Mouse (Mus musculus) ES-Bruce4 (cell line): ENCODE results near the gene Ostm1.

Source experiments
- CTCF ChIP-seq: IDR thresholded peaks from one replicate; pipeline ENCODE4 v1.8.1; 2011; ENCODE audit warnings: low read depth, low read length
- EP300 ChIP-seq: IDR thresholded peaks from 2 replicates; pipeline ENCODE4 v1.6.1; 2011; ENCODE audit warnings: low read depth, low read length; ENCODE audit not compliant: insufficient read depth

GRCm38 (mm10) chr10:42583902-42584435, 347 bp downstream of the Ostm1 start:
- no peak for TF ChIP-seq EP300
- TF ChIP-seq CTCF: no peak
